Mouse (Mus musculus) spleen, embryonic (tissue): ENCODE results near the gene Usp49.

Experiments
- CTCF ChIA-PET: fragments of 350-600 bp; sonication (Branson Sonifier 250); formaldehyde crosslinking; loops from one replicate; lab custom pipeline; 2022; lab: Charles Lee

Gene Usp49

DNA sequence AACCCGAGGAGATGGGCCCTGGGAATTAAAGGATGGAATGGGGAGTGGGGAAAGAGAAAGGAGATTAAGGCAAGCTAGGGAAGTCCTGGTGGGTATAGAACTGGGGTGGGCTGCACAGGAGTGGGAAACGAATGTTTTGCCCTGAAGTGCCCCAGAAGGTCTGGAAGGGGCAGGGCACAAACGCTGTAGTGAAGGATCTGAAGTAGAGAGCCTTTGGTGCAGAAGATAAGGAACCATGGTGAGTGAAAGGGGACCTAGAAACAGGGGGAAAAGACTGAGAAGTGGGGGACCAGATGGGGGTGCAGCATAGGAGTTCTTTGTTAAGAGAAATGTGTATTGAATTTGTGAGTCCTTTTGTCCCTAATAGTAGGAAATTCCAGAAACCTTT is at the start of gene Usp49:
Usp49 (plus strand) TSS at position 13 of the 388 bp plus-strand sequence.
- CTCF ChIA-PET: interaction anchor here (0.7 kb wide), 1 partner anchor 20 kb away, joined by 4 read pairs; no protein-coding TSS in a partner anchor

DNA sequence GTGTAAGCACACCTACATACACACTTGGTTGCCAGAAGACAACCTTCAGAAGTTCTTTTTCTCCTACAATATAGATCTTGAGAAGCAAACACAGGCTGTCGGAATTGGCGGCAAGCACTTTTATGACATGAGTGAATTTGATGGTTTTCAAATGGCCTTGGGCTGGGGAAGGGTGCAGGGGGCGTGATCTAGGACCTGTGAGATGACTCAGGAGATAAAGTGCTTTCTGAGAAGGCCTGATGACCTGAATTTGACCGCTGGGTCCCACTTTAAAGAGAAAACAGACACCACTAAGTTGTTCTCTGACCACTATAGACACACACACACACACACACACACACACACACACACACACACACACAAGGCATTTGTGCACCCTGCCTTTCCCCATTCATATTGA is 49.5 kb upstream of the Usp49 start:
- CTCF ChIA-PET: no interaction called here

DNA sequence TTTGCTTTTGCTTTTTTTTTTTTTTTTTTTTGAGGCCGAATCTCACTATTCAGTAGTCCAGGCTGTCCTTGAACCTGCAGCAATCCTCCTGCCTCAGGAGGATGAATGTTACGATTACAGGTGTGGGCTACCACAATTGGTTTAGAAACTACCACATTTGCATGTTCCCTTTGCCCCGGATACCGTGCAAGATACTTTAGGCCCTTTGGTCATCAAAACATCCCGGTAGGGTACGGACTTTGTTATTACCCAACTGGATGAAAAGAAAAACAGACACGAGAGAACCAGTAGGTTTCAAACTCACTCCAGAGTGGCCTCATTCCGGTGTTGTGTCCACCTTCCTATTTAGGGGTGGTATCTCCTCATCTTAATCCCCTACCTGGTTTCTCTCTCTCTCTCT is 42.0 kb upstream of the Usp49 start:
- CTCF ChIA-PET: no interaction called here

DNA sequence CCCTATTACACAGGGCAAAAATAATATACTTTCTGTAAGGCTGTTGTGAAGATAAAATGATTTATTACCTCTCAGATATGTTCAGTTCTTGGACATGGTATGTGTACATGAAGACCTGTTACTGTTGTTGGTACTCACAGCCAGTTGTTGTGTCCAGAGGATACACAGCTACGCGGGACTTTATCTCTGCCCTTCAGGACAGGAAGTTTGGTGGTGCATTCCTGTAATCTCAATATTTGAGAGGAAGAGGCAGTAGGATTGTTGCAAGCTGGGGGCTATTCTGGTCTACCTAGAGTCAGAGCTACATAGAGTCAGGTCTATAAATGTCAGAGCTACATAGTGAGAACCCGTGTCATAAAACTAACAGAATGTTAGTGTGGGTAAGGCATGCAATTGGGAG is 39.4 kb upstream of the Usp49 start:
- CTCF ChIA-PET: interaction anchor here (0.7 kb wide), 2 partner anchors 37 to 282 kb away, joined by 5 to 7 read pairs; no protein-coding TSS in a partner anchor

DNA sequence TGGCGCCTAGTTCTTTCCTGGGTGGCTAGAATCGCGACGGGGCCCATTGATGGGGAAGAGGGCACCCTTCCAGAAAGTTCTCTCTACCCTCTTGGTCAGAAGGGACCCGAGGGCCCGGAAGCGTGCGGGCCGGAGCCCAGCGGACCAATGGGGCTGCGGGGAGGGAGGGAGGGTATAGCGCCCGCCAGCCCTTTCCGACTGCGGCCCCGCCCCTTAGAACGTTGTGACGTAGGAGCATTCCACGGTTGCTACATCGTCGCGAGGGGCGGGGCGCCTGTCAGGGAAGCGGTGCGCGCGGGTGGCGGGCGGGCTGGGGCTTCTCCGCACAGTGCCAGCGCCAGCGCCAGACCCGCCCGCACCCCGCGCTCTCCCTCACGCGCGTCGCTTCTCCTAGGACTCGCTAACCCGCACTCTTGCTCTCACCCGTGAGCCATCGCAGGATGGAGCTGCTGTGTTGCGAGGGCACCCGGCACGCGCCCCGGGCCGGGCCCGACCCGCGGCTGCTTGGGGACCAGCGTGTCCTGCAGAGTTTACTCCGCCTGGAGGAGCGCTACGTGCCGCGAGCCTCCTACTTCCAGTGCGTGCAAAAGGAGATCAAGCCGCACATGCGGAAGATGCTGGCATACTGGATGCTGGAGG is 37.2 kb upstream of the Usp49 start:
- CTCF ChIA-PET: interaction anchor here (0.6 to 0.7 kb wide), 2 partner anchors 10 to 355 kb away, joined by 3 to 4 read pairs; no protein-coding TSS in a partner anchor

DNA sequence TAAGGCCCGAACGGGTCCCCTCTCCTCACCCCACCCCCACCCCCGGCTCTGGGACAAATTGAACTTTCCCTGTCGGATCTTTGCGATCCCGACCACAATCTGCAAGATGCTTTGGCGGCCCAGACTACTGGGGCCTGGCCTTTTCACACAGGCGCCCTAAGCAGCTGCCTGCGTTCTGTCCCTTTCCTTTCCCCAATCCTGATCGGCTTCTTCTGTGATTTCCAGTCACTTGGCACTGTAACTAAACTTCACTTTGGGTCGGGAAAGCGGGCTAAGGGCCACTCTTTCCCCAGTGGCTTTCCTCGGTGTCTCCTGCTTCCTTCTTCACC is 36.7 kb upstream of the Usp49 start:
- CTCF ChIA-PET: interaction anchor here (0.6 to 0.7 kb wide), 2 partner anchors 10 to 354 kb away, joined by 3 to 4 read pairs; no protein-coding TSS in a partner anchor

DNA sequence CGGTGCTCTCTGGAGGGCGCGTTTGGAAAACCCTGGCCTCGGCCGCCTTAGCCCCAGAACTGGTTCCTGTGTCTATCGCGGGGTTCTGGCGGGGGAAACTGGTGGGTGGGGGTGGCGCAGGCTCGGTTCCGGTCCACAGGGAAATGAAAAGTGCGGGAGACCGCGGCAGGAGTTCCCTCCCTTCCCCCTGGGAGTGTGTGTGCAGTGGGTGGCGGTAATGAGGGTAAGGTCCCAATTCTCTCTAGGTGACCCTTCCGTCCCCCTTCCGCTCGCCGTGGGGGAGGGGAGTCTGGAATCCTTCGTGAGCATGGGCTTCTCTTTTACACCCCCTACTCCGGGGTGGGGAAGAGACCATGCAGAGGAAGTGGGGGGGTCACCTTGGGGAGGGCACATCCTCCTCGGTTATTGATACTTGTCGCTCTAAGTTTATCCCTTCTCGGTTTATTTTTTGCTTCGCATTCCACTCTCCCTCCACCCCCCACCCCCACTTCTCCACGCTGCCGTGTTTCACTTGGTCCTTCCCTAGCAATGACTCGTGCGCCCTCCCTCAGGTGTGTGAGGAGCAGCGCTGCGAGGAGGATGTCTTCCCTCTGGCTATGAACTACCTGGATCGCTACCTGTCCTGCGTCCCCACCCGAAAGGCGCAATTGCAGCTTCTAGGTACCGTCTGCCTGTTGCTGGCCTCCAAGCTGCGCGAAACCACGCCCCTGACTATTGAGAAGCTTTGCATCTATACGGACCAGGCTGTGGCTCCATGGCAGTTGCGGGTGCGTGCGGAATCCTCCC is 36.1 kb upstream of the Usp49 start:
- CTCF ChIA-PET: interaction anchor here (0.7 kb wide), 1 partner anchor 11 kb away, joined by 3 read pairs; no protein-coding TSS in a partner anchor

DNA sequence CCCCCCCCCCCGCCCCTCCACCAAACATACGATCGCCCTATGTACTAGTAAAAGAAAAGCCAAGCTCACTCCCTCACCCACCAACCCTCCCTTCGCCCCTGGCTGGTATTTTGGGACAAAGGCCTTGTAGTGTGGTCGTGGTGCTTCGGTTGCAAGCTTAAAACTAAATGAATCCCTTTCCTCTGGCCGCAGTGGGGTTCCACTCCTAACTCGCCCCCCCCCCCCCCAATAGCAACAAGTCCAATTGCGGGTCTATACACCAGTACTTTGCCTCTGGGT is 35.6 kb upstream of the Usp49 start:
- CTCF ChIA-PET: interaction anchor here (0.6 to 0.7 kb wide), 2 partner anchors 79 to 95 kb away, joined by 14 to 30 read pairs; no protein-coding TSS in a partner anchor

DNA sequence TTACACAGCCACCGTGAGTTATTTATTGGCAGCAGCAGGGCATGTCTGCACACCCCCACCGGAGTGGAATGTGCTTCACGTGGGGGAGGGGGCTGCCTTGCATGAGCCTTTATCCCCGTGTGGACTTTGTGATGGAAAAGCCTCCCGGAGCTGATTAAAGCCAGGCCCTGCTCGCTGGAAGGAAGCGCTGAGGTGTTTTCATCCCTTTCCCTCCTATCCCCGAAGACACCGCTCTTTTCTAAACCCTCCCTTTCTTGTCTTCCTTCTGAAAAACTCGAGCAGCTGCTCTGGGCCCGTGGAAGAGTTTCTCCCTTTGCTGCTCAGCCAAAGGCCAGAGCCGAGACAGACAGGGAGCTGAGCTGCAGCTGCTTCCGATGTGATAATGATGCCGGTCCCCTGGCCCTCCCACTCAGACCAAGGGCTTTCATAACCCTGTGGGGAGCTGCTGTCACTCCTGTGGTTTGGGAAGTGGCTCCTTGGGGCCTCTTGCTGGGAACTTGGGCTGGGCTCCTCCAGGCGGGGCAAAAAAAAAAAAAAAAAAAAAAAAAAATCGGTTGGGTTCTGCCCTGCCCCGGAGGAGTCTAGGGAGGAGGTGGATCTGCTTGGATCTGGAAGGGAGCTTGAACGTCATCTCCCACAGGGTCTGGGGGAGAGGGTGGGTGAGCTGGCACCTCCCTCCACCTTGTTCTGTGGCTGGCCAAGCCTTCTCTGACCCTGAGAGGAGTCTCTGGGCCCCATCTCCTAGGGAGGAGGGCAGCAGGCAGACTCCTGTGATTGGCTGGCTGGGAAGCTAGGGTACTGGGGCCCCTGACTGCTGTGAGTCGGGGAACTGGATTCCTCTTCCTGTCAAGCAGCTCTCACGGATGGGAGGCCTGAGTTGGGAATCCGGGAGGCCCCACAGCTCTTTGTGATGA is 35.0 kb upstream of the Usp49 start:
- CTCF ChIA-PET: interaction anchor here (0.6 to 1.1 kb wide), 6 partner anchors 9 to 196 kb away, joined by 3 to 30 read pairs (median 8); no protein-coding TSS in a partner anchor

DNA sequence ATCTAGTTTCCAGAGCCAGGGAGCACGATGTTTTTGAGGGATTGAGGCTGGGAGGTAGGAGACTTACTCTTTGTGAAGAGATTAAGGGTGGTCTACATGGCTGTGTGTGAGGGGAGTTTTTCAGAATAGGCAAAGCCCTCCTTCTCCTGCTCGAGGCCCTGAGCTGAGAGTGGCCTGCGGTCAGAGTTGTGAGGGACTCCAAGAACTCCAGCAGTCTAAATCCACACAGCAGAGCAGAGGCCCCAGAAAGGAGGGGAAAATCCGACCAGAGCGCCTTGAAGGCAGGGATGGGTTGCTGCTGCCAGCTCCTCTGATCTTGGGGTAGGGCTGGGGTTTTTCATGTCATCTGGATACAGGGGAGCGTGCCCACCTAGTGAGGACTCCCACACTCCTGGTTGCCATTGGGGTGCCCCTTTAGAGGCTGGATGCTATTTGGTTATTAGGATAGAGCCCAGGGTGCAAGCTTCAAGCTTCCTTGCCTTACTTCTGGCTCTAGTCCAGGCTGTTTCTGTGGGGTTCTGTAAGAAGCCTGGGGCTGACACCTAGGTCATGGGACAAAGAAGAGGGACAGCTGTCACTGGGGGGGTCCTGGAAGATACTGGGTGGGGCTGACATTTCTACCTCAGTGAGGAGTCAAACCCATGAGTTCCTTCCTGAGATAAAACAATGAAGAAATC is 34.2 kb upstream of the Usp49 start:
- CTCF ChIA-PET: interaction anchor here (0.6 to 1.1 kb wide), 5 partner anchors 8 to 197 kb away, joined by 3 to 10 read pairs (median 5); no protein-coding TSS in a partner anchor

DNA sequence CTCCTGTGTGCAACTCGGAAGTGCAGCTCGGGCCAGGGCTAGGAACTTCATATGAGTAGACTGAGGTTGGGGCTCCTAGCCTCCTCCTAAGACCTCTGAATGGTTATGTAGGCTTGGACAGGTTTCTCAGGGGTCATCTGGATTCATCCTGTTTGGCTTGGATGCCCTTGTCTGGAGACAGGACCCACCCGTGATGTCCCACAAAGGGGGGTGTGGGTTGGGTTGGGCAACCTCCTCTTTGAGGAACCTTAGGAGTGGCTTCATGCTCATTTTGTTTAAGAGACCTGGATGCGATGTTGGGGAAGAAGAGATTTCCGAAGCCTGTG is 33.7 kb upstream of the Usp49 start:
- CTCF ChIA-PET: interaction anchor here (0.6 kb wide), 1 partner anchor 118 kb away, joined by 3 read pairs; no protein-coding TSS in a partner anchor

DNA sequence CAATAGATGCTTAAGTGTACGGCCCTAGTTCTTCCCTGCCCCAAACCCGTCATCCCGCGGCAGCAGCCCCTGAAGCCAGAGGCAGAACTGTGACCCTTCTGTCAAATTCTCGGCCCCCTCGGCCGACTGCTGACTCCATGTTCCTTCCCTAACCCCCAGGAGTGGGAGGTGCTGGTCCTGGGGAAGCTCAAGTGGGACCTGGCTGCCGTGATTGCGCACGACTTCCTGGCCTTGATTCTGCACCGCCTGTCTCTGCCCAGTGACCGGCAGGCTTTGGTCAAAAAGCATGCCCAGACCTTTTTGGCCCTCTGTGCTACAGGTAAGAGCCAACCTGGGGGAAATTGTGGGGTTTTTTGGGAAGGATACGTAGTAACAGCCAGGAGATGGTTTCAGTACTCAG is 33.2 kb upstream of the Usp49 start:
- CTCF ChIA-PET: no interaction called here

DNA sequence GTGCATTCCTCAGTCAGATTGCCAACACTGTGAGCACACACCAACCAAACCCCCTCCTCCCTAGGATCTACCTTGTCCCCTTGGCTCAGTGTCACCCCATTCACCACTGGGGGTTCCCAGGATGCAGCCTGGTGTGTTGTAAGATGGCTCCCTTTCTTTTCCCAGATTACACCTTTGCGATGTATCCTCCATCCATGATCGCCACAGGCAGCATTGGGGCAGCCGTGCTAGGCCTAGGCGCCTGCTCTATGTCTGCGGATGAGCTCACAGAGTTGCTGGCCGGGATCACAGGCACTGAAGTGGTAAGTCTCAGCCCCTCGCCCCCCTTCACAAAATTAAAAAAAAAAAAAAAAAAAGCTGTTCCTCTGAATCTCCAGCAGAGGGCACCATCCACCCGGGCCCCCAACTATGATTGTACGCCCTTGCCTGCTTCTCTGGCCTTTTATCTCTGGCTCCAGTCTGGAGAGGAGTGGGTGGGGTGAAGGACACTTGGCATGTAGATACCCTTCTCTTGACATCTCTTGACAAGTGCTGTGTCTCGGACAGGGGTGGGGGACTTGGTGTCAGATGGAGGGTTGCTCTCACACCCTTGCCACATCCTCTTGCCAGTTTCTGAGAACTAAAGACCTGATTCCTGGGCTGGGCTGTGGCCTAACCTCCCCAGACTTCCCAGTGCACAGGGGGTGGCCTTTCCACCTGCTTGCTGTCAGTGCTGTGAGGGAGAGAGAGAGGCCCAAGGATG is 32.5 kb upstream of the Usp49 start:
- CTCF ChIA-PET: interaction anchor here (0.6 to 1.1 kb wide), 4 partner anchors 18 to 123 kb away, joined by 3 to 6 read pairs (median 4); no protein-coding TSS in a partner anchor

DNA sequence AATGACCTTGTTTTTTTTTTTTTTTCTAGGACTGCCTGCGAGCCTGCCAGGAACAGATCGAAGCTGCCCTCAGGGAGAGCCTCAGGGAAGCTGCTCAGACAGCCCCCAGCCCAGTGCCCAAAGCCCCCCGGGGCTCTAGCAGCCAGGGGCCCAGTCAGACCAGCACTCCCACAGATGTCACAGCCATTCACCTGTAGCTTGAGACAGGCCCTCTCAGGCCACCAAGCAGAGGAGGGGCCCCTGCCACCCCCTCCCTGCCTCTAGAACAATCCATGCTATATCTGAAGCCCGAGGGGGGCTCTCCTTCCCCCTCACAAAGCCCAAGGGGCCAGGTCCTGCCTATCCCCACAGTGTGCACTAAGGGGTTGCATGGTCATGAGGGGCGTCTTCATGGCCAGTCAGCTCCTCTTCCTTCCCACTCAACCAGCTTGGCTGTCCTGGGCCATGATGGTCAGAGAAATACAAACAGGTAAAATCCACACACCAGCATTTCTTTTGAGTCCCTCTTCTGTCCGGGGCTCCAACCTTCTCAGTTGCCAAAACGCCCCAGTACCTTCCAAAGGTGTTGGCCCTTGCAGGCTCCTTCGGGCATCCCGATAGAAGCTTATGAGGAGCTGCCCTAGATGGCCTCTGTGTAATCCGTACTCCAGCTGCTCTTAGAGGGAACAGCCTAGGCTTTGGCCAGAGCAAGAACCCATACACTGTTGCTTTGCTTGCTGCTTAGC is 31.7 kb upstream of the Usp49 start:
- CTCF ChIA-PET: interaction anchor here (0.6 to 1.1 kb wide), 8 partner anchors 10 to 124 kb away, joined by 3 to 6 read pairs (median 4); partner anchors contain the start of genes Gm21981 and Prickle4

DNA sequence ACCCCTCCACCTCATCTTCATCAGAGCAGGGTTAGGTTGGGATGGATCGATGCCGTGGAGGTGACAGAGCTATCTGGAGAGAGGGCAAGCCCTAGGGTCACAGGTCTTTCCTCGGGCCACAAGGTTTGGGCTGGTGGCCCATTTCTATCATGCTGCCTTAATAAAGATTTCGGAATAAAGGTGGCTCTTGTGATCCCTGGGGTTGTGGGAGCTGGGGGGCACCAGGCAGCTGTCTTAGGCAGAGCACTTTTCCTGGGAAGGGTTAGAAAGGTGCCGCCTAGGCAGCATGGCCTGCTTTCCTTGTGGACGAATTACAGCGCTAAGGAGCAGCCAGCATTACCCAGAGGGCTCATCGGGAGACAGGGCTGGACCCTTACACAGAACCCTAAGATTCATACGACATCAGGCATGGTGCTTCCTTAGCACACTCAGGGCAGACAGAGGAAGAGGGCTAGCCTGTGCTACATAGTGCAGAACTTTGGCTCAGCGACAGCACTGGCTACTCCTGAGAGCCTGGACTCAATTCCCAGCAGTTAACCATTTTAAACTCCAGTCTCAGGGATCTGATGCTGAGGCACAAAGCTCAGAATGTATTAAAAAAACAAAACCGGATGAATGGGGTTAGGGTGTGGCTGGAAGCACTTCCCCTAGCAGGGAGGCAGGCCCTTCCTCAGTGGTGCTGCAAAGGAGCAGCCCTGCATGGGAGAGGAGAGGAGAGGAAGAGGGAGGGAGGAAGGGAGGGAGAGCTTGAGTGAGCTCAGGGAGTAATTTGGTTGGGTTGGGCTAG is 30.8 kb upstream of the Usp49 start:
- CTCF ChIA-PET: interaction anchor here (0.9 to 1.1 kb wide), 3 partner anchors 9 to 95 kb away, joined by 3 to 4 read pairs (median 4); partner anchors contain the start of genes Gm21981 and Prickle4

DNA sequence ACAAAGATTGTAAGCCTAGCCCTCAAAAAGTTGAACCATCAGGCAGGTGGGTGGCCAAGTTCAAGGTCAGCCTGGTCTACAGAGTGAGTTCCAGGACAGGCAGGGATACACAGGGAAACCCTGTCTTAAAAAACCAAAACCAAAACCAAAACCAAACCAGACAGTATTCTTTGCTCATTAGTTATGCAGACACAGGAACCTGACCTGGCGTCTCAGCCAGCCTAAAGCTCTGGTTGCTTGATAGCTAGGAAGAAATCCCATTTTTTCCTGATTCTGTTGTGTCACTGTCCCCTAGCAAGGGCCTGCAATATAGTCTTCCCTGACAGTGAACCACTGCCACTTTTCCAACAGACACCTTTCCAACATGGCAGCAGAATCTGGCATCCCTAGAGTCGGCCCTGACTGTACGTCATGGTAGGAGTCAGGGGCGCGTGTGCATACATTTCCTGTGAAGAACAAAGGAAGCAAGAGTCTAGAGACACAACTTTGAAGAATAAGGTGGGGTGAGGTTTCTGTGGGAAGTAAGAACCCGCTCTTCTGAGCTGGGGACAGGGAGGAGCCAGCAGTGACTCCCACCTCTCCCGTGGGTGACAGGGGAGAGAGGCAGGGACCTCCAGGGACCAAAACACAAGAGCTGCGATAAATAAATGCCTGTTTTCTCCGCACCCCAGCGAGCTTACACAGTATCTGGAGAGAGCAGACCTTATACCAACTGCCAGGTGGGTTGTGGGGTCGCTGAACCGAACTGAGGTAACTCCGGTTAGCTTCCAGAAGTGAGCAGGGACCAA is 29.7 kb upstream of the Usp49 start:
- CTCF ChIA-PET: interaction anchor here (0.6 kb wide), 1 partner anchor 90 kb away, joined by 3 read pairs; no protein-coding TSS in a partner anchor

DNA sequence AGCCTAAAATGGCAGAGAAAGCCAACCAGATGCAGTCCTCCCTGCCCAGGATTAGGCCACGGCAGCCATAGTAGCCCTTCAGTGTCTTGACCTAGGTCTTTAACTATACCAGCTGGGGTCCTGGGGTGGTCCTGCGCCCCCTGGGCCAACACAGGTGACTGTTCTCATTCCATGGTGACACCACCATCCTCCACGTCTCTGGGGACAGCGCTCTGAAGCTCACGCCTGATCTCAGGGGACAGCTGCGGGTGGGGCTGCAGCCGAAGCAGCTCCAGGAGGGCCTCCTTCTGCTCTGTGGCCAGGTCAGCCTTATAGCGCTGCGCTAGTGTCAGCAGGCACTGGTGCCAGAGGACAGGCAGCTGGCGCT is 29.1 kb upstream of the Usp49 start:
- CTCF ChIA-PET: interaction anchor here (0.6 kb wide), 1 partner anchor 90 kb away, joined by 3 read pairs; no protein-coding TSS in a partner anchor

DNA sequence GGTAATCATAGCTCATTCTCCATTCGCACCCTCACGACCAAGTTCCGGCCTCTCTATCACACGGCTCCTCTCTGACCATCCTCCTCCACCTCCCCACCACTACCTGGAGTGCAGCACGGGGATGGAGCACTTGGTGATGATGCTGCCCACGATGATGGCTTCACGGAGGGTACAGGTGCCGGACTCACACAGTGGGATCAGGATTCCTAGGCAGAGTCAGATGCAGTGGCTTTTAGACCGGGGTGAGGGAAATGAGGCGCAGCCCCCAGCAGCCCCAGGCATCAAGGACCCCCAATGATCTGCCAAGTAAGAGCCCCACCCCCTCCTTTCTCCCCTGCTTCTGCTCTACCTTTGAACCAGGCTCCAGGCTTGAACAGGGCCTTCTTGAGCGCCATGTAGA is 28.2 kb upstream of the Usp49 start:
- CTCF ChIA-PET: interaction anchor here (0.7 kb wide), 1 partner anchor 926 kb away, joined by 3 read pairs; no protein-coding TSS in a partner anchor
